Mouse (Mus musculus) MEL (cell line): ENCODE results near the gene Cenpj. TPM values are rescaled to one million over a fixed set of nuclear protein-coding genes. Genes with fewer than 3 reads are reported as not detected.

Experiments
- DNase-seq: peaks from one replicate; pipeline ENCODE4 v3.0.0; 2011; ENCODE audit warnings: low read depth, low spot score
- H3K27ac ChIP-seq: 2 replicates; pipeline ENCODE4 v1.5.1; 2012; ENCODE audit warnings: low read depth, mild to moderate bottlenecking, control low read depth, low read length, moderate library complexity; ENCODE audit not compliant: control insufficient read depth
- H3K27me3 ChIP-seq, 2 experiments: fragments of 150-350 bp in 1 of 2; sonication (generic) in 1 of 2; 2 replicates each; pipeline ENCODE4 v1.6.1; 2012; ENCODE audit warnings: low read length in 2 of 2, mild to moderate bottlenecking in 2 of 2, improper control_type of control experiment in 1 of 2, moderate library complexity in 1 of 2; ENCODE audit not compliant: insufficient read depth in 2 of 2, control insufficient read depth in 1 of 2
- H3K36me3 ChIP-seq, 2 experiments: 2 replicates each; pipeline ENCODE4 v1.6.1; 2012 to 2014; ENCODE audit warnings: low read length in 2 of 2, improper control_type of control experiment in 1 of 2, inconsistent platforms in 1 of 2, mild to moderate bottlenecking in 1 of 2; ENCODE audit not compliant: insufficient read depth in 2 of 2, control insufficient read depth in 1 of 2
- H3K4me1 ChIP-seq, 2 experiments: fragments of 150-350 bp in 1 of 2; sonication (generic) in 1 of 2; 2 replicates each; pipeline ENCODE4 v1.6.1; 2012; ENCODE audit warnings: low read length in 2 of 2, improper control_type of control experiment in 1 of 2, mild to moderate bottlenecking in 1 of 2; ENCODE audit not compliant: insufficient read depth in 2 of 2, control insufficient read depth in 1 of 2
- H3K4me3 ChIP-seq, 2 experiments: fragments of 150-350 bp in 1 of 2; sonication (generic) in 1 of 2; 2 replicates each; pipeline ENCODE4 v1.5.1; 2012; ENCODE audit warnings: low read depth in 2 of 2, low read length in 2 of 2, mild to moderate bottlenecking in 2 of 2, moderate library complexity in 2 of 2, control low read depth in 1 of 2, improper control_type of control experiment in 1 of 2; ENCODE audit not compliant: control insufficient read depth in 1 of 2, insufficient read depth in 1 of 2
- H3K79me2 ChIP-seq: 2 replicates; pipeline ENCODE4 v1.6.1; 2012; ENCODE audit warnings: mild to moderate bottlenecking, low read length, moderate library complexity; ENCODE audit not compliant: control insufficient read depth, poor library complexity, insufficient read depth
- H3K9ac ChIP-seq: 2 replicates; pipeline ENCODE4 v1.6.1; 2012; ENCODE audit warnings: low read depth, mild to moderate bottlenecking, control low read depth, low read length, moderate library complexity; ENCODE audit not compliant: control insufficient read depth, poor library complexity, severe bottlenecking
- H3K9me3 ChIP-seq: fragments of 150-350 bp; sonication (generic); replicated peaks from 2 replicates; pipeline ENCODE4 v1.6.1; 2012; ENCODE audit warnings: mild to moderate bottlenecking, low read length, improper control_type of control experiment, moderate library complexity; ENCODE audit not compliant: insufficient read depth
- CHD1 ChIP-seq: IDR thresholded peaks from 2 replicates; pipeline ENCODE4 v1.6.1; 2012; ENCODE audit warnings: low read depth, mild to moderate bottlenecking, inconsistent platforms, low read length, improper control_type of control experiment
- CTCF ChIP-seq, 3 experiments: IDR thresholded peaks in 2 of 3; conservative IDR thresholded peaks in 1 of 3; 2 replicates each; pipeline ENCODE4 v1.5.1; 2011 to 2012; ENCODE audit warnings: low read length in 3 of 3, low read depth in 2 of 3, mild to moderate bottlenecking in 2 of 3, improper control_type of control experiment in 1 of 3, inconsistent platforms in 1 of 3, mixed read lengths in 1 of 3, moderate library complexity in 1 of 3; ENCODE audit not compliant: control insufficient read depth in 1 of 3, insufficient read depth in 1 of 3, poor library complexity in 1 of 3, severe bottlenecking in 1 of 3
- E2F4 ChIP-seq: IDR thresholded peaks from 2 replicates; pipeline ENCODE4 v1.6.1; 2011; ENCODE audit warnings: low read depth, low read length, improper control_type of control experiment, borderline replicate concordance
- ELF1 ChIP-seq: IDR thresholded peaks from 2 replicates; pipeline ENCODE4 v1.6.1; 2014; ENCODE audit warnings: low read depth, mild to moderate bottlenecking, inconsistent platforms, low read length, improper control_type of control experiment, moderate library complexity
- GABPA ChIP-seq: IDR thresholded peaks from 2 replicates; pipeline ENCODE4 v1.6.1; 2012; ENCODE audit warnings: low read depth, mild to moderate bottlenecking, inconsistent platforms, low read length, improper control_type of control experiment, moderate library complexity
- HCFC1 ChIP-seq: IDR thresholded peaks from 2 replicates; pipeline ENCODE4 v1.6.1; 2012; ENCODE audit warnings: low read depth, mild to moderate bottlenecking, inconsistent platforms, low read length, improper control_type of control experiment, moderate library complexity
- MEF2A ChIP-seq: IDR thresholded peaks from 2 replicates; pipeline ENCODE4 v1.6.1; 2014; ENCODE audit warnings: low read depth, mild to moderate bottlenecking, inconsistent platforms, low read length, improper control_type of control experiment; ENCODE audit not compliant: poor library complexity, insufficient replicate concordance, severe bottlenecking; ENCODE audit errors: extremely low read depth
- MXI1 ChIP-seq: IDR thresholded peaks from 2 replicates; pipeline ENCODE4 v1.6.1; 2011; ENCODE audit warnings: mild to moderate bottlenecking, low read depth, low read length, improper control_type of control experiment
- MYB ChIP-seq: IDR thresholded peaks from 2 replicates; pipeline ENCODE4 v1.6.1; 2011; ENCODE audit warnings: mild to moderate bottlenecking, low read depth, low read length, improper control_type of control experiment
- MYC ChIP-seq: IDR thresholded peaks from 2 replicates; pipeline ENCODE4 v1.6.1; 2011; ENCODE audit warnings: low read depth, mild to moderate bottlenecking, low read length, improper control_type of control experiment, moderate library complexity
- NELFE ChIP-seq: IDR thresholded peaks from 2 replicates; pipeline ENCODE4 v1.6.1; 2011; ENCODE audit warnings: low read depth, low read length, improper control_type of control experiment
- POLR2AphosphoS2 ChIP-seq: IDR thresholded peaks from 2 replicates; pipeline ENCODE4 v1.6.1; 2011; ENCODE audit warnings: low read length, improper control_type of control experiment
- RCOR1 ChIP-seq: IDR thresholded peaks from 2 replicates; pipeline ENCODE4 v1.6.1; 2012; ENCODE audit warnings: low read depth, mild to moderate bottlenecking, inconsistent platforms, low read length, improper control_type of control experiment
- SIN3A ChIP-seq: IDR thresholded peaks from 2 replicates; pipeline ENCODE4 v1.6.1; 2012; ENCODE audit warnings: low read length, improper control_type of control experiment, inconsistent platforms
- SMC3 ChIP-seq: IDR thresholded peaks from 2 replicates; pipeline ENCODE4 v1.6.1; 2011; ENCODE audit warnings: low read depth, low read length, improper control_type of control experiment
- UBTF ChIP-seq: IDR thresholded peaks from 2 replicates; pipeline ENCODE4 v1.6.1; 2012; ENCODE audit warnings: low read depth, mild to moderate bottlenecking, inconsistent platforms, low read length, improper control_type of control experiment, moderate library complexity, borderline replicate concordance; ENCODE audit not compliant: insufficient read depth
- USF2 ChIP-seq, 2 experiments: IDR thresholded peaks; 2 replicates each; pipeline ENCODE4 v1.6.1; 2011 to 2012; ENCODE audit warnings: improper control_type of control experiment in 2 of 2, low read length in 2 of 2, borderline replicate concordance in 1 of 2, inconsistent platforms in 1 of 2, low read depth in 1 of 2, mild to moderate bottlenecking in 1 of 2; ENCODE audit not compliant: insufficient read depth in 1 of 2
- ZKSCAN1 ChIP-seq: IDR thresholded peaks from 2 replicates; pipeline ENCODE4 v1.6.1; 2012; ENCODE audit warnings: low read depth, mild to moderate bottlenecking, inconsistent platforms, low read length, improper control_type of control experiment, moderate library complexity
- ZMIZ1 ChIP-seq: IDR thresholded peaks from 2 replicates; pipeline ENCODE4 v1.6.1; 2012; ENCODE audit warnings: low read depth, mild to moderate bottlenecking, inconsistent platforms, low read length, improper control_type of control experiment, moderate library complexity
- polyA plus RNA-seq, 2 experiments: library from polyadenylated mRNA; stranded (reverse) in 1 of 2; unstranded in 1 of 2; fragments of >175 nt in 1 of 2; fragments of >200 nt in 1 of 2; gene quantifications; 2 replicates each; pipeline versions ENCODE4 v1.2.1 to v1.2.4; 2012; ENCODE audit warnings: low replicate concordance in 2 of 2, low read depth in 1 of 2; ENCODE audit not compliant: insufficient read length in 2 of 2, insufficient read depth in 1 of 2, missing spikeins in 1 of 2
- total RNA-seq: library from RNA; depleted of rRNA; stranded (reverse); fragments of 300-350 nt; gene quantifications from 2 replicates; pipeline ENCODE4 v1.2.3, GENCODE M21; 2012

Gene Cenpj
- total and polyA plus RNA-seq, 3 experiments = 3.2 to 7.5 TPM; not detected in 1

DNA sequence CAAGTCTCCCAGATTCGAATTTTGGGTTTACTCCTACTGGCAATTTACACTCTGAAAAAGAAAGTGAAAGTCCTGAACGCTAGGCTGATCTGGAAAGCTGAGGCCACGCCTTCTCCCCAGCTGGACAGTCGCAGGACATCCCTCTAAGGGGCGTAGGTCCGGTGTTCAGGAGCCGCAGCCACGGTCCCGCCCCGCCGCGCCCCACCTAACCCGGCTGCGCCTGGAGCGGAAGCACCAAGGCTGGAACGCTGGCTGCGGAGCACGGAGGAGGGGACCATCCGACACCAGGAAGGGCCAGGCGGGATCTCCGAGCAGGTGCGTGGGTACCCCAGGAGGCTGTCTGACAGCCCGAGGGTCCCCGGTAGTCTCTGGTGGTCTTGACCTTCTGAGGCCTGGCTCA lies at the start of gene Cenpj, which contains the start of gene Parp4 (continued):
- TF ChIP-seq MYC (no peak), GABPA (no peak)

DNA sequence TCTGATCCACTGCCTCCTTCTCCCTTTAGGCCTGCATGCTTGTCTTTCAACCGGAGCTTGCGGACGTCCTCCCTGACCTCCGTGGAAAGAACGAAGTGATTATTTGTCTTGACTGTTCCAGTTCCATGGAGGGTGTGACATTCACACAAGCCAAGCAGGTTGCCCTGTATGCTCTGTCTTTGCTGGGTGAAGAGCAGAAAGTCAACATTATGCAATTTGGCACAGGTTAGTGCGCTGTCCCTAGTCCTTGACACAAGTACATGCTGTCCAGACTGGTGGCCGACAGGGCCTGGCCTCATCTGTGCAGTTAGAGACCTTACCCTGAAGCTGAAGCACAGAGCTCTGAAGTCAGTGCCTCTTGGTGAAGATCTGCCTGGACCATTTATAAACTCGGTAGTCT lies 45.2 kb upstream of the Cenpj start:
- Histone ChIP-seq H3K27ac (no peak overlapping the region), H3K36me3 (no peaks in the 10 kb centered on the region)
- no peak for DNase-seq

DNA sequence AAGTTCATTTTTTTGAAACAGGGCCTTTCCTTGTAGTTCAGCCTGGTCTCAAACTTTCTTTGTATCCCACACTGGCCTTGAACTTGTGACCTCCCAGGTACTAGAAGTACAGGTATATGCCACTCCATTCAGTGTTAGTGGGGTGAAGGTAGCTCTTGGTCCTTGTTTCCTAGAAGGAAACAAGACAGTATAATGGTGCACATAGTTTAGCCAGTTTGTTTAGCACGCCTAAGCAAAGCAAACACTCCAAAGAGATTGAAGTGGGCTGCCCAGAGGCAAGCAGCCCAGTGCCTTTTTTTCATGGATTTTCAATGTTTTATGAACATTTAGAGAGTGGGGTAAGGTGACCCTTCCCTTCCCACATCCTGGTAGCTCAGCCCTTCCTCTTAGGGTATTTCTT lies 42.2 kb upstream of the Cenpj start:
- H3K9me3 ChIP-seq = no peaks in the 10 kb centered on the region
- H3K4me1 ChIP-seq = no peaks in the 10 kb centered on the region
- no peak overlapping the region for H3K9ac ChIP-seq
- H3K27ac ChIP-seq = no peak overlapping the region
- no peak overlapping the region for H3K4me3 ChIP-seq
- H3K36me3 ChIP-seq = no peaks in the 10 kb centered on the region; a peak in 1 of 4 replicates
- no peaks in the 10 kb centered on the region for H3K79me2 ChIP-seq
- no peak for TF ChIP-seq MYC
- TF ChIP-seq UBTF = no peak
- TF ChIP-seq ZMIZ1 = no peak
- no peak for TF ChIP-seq MEF2A
- no peak for TF ChIP-seq CHD1
- no peak for TF ChIP-seq SMC3
- TF ChIP-seq ZKSCAN1 = no peak
- no peak for TF ChIP-seq CTCF (IDR thresholded peaks at IDR 0.05 in 2 of 3, conservative IDR thresholded peaks at IDR 0.05 in 1 of 3; ENCODE audit: control insufficient read depth in 1 of 3, insufficient read depth in 1 of 3, low read depth in 2 of 3, low read length in 3 of 3, poor library complexity in 1 of 3, severe bottlenecking in 1 of 3)
- no peak for TF ChIP-seq ELF1
- H3K27me3 ChIP-seq = no peaks in the 10 kb centered on the region
- no peak for DNase-seq

More for the DNA sequence above, 45.2 kb upstream of the Cenpj start:
- Histone ChIP-seq H3K9me3 (no peaks in the 10 kb centered on the region), H3K9ac (no peak overlapping the region)
- no peak for TF ChIP-seq CHD1
- TF ChIP-seq MYB = no peak
- TF ChIP-seq HCFC1 = no peak
- no peak for TF ChIP-seq USF2 (IDR thresholded peaks at IDR 0.05; ENCODE audit: borderline replicate concordance in 1 of 2, insufficient read depth in 1 of 2, low read depth in 1 of 2, low read length in 2 of 2)
- TF ChIP-seq E2F4 = no peak
- no peak for TF ChIP-seq SMC3
- no peak for TF ChIP-seq MXI1
- TF ChIP-seq NELFE = no peak
- no peak for TF ChIP-seq MEF2A
- no peak for TF ChIP-seq ZKSCAN1
- TF ChIP-seq RCOR1 = no peak
- no peak for TF ChIP-seq ZMIZ1
- TF ChIP-seq SIN3A = no peak
- no peak for TF ChIP-seq POLR2AphosphoS2
- no peak for TF ChIP-seq GABPA
- TF ChIP-seq, all 39 proteins: peak for 0
- H3K27me3 ChIP-seq = no peaks in the 10 kb centered on the region
- no peaks in the 10 kb centered on the region for H3K79me2 ChIP-seq
- no peaks in the 10 kb centered on the region for H3K4me1 ChIP-seq
- H3K4me3 ChIP-seq = no peak overlapping the region
